Mouse (Mus musculus): Measurements from ENCODE around the gene Smim8. TPM values are rescaled to one million over a fixed set of nuclear protein-coding genes. Genes with fewer than 3 reads are reported as not detected.

Gene Smim8
- total and polyA plus RNA-seq, 3 experiments, result 20.4 to 62.5 (median 28.8) TPM

DNA sequence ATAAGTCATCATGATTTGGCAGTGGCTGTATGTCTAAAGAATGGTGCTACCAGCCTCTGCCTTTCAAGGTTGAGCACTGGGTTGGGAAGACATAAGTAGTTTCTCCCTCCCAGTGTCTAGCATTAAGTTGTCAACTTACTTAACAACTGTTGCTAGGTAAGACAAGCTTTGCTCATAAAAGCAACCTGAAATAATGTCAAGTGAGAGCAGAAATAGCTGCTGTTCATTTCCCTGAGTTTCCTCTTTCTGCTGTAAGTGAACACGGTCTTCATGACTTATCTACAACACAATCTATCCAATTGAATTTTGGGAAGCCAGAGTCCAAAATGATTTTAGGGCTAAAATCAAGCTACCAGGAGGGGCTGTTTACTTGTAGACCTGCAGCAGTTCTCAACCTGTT, 22.1 kb downstream of the Smim8 start, which contains the start of gene Gm136:
Gm136 (minus strand) TSS at position 101 of the 400 bp plus-strand sequence.
- dilution Hi-C loops (cut with MboI; ENCODE audit: extremely low pct_ligation_motif_present, extremely low pct_unique_long_range_greater_than_20kb, low sequenced_read_pairs), result no loop called here
- Histone ChIP-seq H3K36me3 (replicated peaks in 1 of 2; ENCODE audit: control insufficient read depth in 1 of 2, insufficient read depth in 1 of 2, low read length in 1 of 2) (no peaks in the 10 kb centered on the region), H3K9ac (ENCODE audit: insufficient read depth, low read depth) (no peak within 1 kb of the TSS), H3K4me3 (replicated peaks in 1 of 3; ENCODE audit: low read depth in 2 of 3, low read length in 2 of 3, poor library complexity in 1 of 3) (no peak within 1 kb of the TSS), H3K4me2 (ENCODE audit: insufficient read depth, low read depth, poor library complexity, severe bottlenecking) (no peak within 1 kb of the TSS), H3K27me3 (replicated peaks) (peaks cover 10% of the 10 kb centered on the region), H3K9me3 (replicated peaks; ENCODE audit: low read length) (no peaks in the 10 kb centered on the region), H3K4me1 (ENCODE audit: control insufficient read depth in 1 of 2, insufficient read depth in 2 of 2) (no peaks in the 10 kb centered on the region), H3K27ac (ENCODE audit: insufficient read depth, low read depth) (no peak within 1 kb of the TSS), H3K79me2 (replicated peaks; ENCODE audit: control insufficient read depth, extremely low read depth, insufficient read depth, poor library complexity, severe bottlenecking) (no peaks in the 10 kb centered on the region)
- TF ChIP-seq MAFK (IDR thresholded peaks at IDR 0.05; ENCODE audit: insufficient replicate concordance, low read length), result no peak
- no peak for TF ChIP-seq PAX5 (IDR thresholded peaks at IDR 0.05; ENCODE audit: low read length)
- TF ChIP-seq JUND (conservative IDR thresholded peaks at IDR 0.05; ENCODE audit: low read depth, low read length), result no peak
- TF ChIP-seq MYC (IDR thresholded peaks at IDR 0.05; ENCODE audit: low read depth, low read length), result no peak
- TF ChIP-seq USF1 (IDR thresholded peaks at IDR 0.05; ENCODE audit: low read depth, low read length), result no peak
- TF ChIP-seq NRF1 (IDR thresholded peaks at IDR 0.05; ENCODE audit: low read depth, low read length), result no peak
- no peak for TF ChIP-seq MEF2A (IDR thresholded peaks at IDR 0.05; ENCODE audit: borderline replicate concordance, low read depth, low read length)
- TF ChIP-seq ETS1 (conservative IDR thresholded peaks at IDR 0.05; ENCODE audit: low read depth, low read length), result no peak
- no peak for TF ChIP-seq POLR2AphosphoS2 (IDR thresholded peaks at IDR 0.05; ENCODE audit: low read depth, low read length)
- TF ChIP-seq CHD1 (IDR thresholded peaks at IDR 0.05; ENCODE audit: low read depth, low read length), result no peak
- TF ChIP-seq IRF4 (IDR thresholded peaks at IDR 0.05; ENCODE audit: low read depth, low read length), result no peak
- TF ChIP-seq NELFE (IDR thresholded peaks at IDR 0.05; ENCODE audit: low read depth, low read length), result no peak
- no peak for DNase-seq (ENCODE audit: extremely low read depth)
- in situ Hi-C loops (cut with MboI; ENCODE audit: low pct_ligation_motif_present, low pct_unique_long_range_greater_than_20kb, low sequenced_read_pairs), result no loop called here

DNA sequence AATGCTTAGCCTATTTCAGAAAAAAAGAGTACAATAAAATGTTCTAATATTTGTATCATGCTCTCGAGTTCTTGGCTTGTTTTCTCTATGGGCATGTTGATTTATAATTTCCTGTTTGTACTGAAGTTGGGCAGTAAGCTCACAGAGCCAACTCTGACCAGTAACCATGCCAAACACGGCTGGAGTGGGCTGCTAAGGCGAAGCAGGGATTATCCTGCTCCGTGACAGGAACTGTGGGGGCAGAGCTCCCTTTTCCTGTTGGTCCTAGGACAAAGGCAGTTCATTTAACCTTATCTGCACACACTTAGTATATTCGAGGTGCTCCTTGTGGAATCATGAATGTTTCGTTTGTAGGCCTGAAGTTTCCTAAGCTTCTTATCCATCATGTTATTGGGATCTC, 29.0 kb downstream of the Smim8 start:
- no peak for DNase-seq (ENCODE audit: extremely low read depth)
- in situ Hi-C loops (cut with MboI; ENCODE audit: low pct_ligation_motif_present, low pct_unique_long_range_greater_than_20kb, low sequenced_read_pairs), result no loop called here
- Histone ChIP-seq H3K36me3 (replicated peaks in 1 of 2; ENCODE audit: control insufficient read depth in 1 of 2, insufficient read depth in 1 of 2, low read length in 1 of 2) (no peaks in the 10 kb centered on the region), H3K79me2 (replicated peaks; ENCODE audit: control insufficient read depth, extremely low read depth, insufficient read depth, poor library complexity, severe bottlenecking) (no peaks in the 10 kb centered on the region), H3K27ac (ENCODE audit: insufficient read depth, low read depth) (no peak overlapping the region), H3K4me1 (ENCODE audit: control insufficient read depth in 1 of 2, insufficient read depth in 2 of 2) (no peaks in the 10 kb centered on the region), H3K4me3 (replicated peaks in 1 of 3; ENCODE audit: low read depth in 2 of 3, low read length in 2 of 3, poor library complexity in 1 of 3) (no peak overlapping the region), H3K9ac (ENCODE audit: insufficient read depth, low read depth) (no peak overlapping the region), H3K4me2 (ENCODE audit: insufficient read depth, low read depth, poor library complexity, severe bottlenecking) (no peak overlapping the region), H3K27me3 (replicated peaks) (peaks cover 18% of the 10 kb centered on the region), H3K9me3 (replicated peaks; ENCODE audit: low read length) (no peaks in the 10 kb centered on the region)
- TF ChIP-seq NRF1 (IDR thresholded peaks at IDR 0.05; ENCODE audit: low read depth, low read length), result no peak
- no peak for TF ChIP-seq MAZ (IDR thresholded peaks at IDR 0.05; ENCODE audit: low read depth, low read length)
- TF ChIP-seq UBTF (IDR thresholded peaks at IDR 0.05; ENCODE audit: low read depth, low read length), result no peak
- no peak for TF ChIP-seq ZKSCAN1 (IDR thresholded peaks at IDR 0.05; ENCODE audit: borderline replicate concordance, low read depth, low read length)
- no peak for TF ChIP-seq MAX (IDR thresholded peaks at IDR 0.05; ENCODE audit: low read length)
- TF ChIP-seq EP300 (IDR thresholded peaks at IDR 0.05; ENCODE audit: low read length), result no peak
- TF ChIP-seq CHD1 (IDR thresholded peaks at IDR 0.05; ENCODE audit: low read depth, low read length), result no peak
- no peak for TF ChIP-seq MAFK (IDR thresholded peaks at IDR 0.05; ENCODE audit: insufficient replicate concordance, low read length)
- TF ChIP-seq CTCF (conservative IDR thresholded peaks at IDR 0.05 in 1 of 2, IDR thresholded peaks at IDR 0.05 in 1 of 2; ENCODE audit: low read depth in 2 of 2, low read length in 2 of 2), result no peak
- TF ChIP-seq ZMIZ1 (IDR thresholded peaks at IDR 0.05; ENCODE audit: low read depth, low read length), result no peak
- TF ChIP-seq TBP (conservative IDR thresholded peaks at IDR 0.05; ENCODE audit: low read depth, low read length), result no peak
- no peak for TF ChIP-seq POLR2AphosphoS2 (IDR thresholded peaks at IDR 0.05; ENCODE audit: low read depth, low read length)
- no peak for TF ChIP-seq USF1 (IDR thresholded peaks at IDR 0.05; ENCODE audit: low read depth, low read length)
- dilution Hi-C loops (cut with MboI; ENCODE audit: extremely low pct_ligation_motif_present, extremely low pct_unique_long_range_greater_than_20kb, low sequenced_read_pairs), result no loop called here

Measured in CH12.LX (cell line).